Mouse (Mus musculus) C2C12 (cell line): Measurements from ENCODE around the gene Cox20.

ENCODE experiments used
- CEBPB ChIP-seq: IDR thresholded peaks from one replicate; pipeline ENCODE4 v1.6.1; 2011; ENCODE audit warnings: low read depth, mild to moderate bottlenecking, control low read depth, moderate library complexity
- CTCF ChIP-seq: IDR thresholded peaks from one replicate; pipeline ENCODE4 v1.5.1; 2011; ENCODE audit not compliant: control insufficient read depth, insufficient read depth, insufficient read length
- MAX ChIP-seq: IDR thresholded peaks from one replicate; pipeline ENCODE4 v1.6.1; 2011; ENCODE audit warnings: mild to moderate bottlenecking, control low read depth

DNA sequence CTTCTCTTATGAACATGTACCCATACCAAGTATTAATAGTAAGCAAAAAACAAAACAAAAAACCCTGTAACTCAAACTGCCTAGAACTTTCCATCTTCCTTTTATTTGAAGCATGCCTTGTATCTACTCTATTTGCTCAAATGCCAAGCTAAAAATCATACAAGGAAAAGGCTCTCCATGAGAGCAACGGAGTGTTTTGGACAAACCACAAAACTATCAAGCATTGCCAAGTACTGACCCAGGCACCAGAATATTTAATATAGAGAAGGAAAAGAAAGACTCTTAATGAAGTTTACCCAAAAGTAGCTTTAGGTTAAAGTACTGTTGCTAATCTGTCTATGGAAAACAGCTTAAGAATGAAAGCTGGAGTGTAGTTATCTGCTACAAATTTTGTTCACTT, 7.4 kb downstream of the Cox20 start:
- TF ChIP-seq CTCF (no peak), CEBPB (no peak), MAX (no peak)
